Mouse (Mus musculus): Measurements from ENCODE around the gene Fbxo7. TPM values are rescaled to one million over a fixed set of nuclear protein-coding genes. Genes with fewer than 3 reads are reported as not detected.

The Fbxo7 gene
- polyA plus RNA-seq, 1 experiment from 2014 or later = 52.2 TPM

DNA sequence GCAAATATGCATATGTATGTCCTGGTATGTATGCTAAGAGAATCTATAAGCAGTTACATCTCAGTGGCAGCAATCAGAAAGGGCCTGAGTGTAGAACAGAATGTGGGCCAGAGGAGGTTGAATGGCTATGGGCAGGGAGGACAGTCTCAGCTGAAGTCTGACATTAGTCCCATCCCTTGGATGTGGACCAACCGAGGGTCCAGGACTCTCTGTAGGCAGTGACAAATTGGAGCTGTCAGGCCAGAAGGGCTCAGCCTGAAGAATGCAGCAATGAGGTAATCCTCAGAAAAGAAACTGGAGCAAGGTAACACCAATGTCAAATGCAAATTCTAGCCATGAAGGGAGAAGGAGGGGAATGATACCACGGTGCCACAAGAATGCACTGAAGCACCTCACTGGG, 55.5 kb downstream of the Fbxo7 start:
- Histone ChIP-seq H3K27ac (ENCODE audit: low read depth, low read length) (no peak overlapping the region), H3K4me3 (ENCODE audit: low read depth, low read length) (no peak overlapping the region), H3K36me3 (ENCODE audit: control insufficient read depth, insufficient read depth, low read length) (no peaks in the 10 kb centered on the region), H3K4me2 (no peak overlapping the region), H3K27me3 (replicated peaks; ENCODE audit: control insufficient read depth, insufficient read depth, low read length) (0 out of 2 replicates have a peak, but pooled peaks cover 3% of the 10 kb centered on the region), H3K9me3 (ENCODE audit: control insufficient read depth, low read length) (no peaks in the 10 kb centered on the region), H3K9ac (ENCODE audit: low read depth, low read length) (no peak overlapping the region), H3K4me1 (replicated peaks; ENCODE audit: control insufficient read depth, insufficient read depth, low read length) (no peaks in the 10 kb centered on the region)
- DNase-seq (ENCODE audit: low spot score) = no peak
- WGBS = 69% methylated on average over 2 of the region's 2 CpGs
- no peak for ATAC-seq (replicated peaks; ENCODE audit: low FRiP score)

GRCm38 (mm10) chr10:86078761-86079160, 57.0 kb downstream of the Fbxo7 start:
- Histone ChIP-seq H3K27ac (ENCODE audit: low read depth, low read length) (no peak overlapping the region), H3K9ac (ENCODE audit: low read depth, low read length) (no peak overlapping the region), H3K4me3 (ENCODE audit: low read depth, low read length) (no peak overlapping the region), H3K27me3 (replicated peaks; ENCODE audit: control insufficient read depth, insufficient read depth, low read length) (0 out of 2 replicates have a peak, but pooled peaks cover 3% of the 10 kb centered on the region), H3K36me3 (ENCODE audit: control insufficient read depth, insufficient read depth, low read length) (no peaks in the 10 kb centered on the region), H3K4me2 (no peak overlapping the region), H3K9me3 (ENCODE audit: control insufficient read depth, low read length) (no peaks in the 10 kb centered on the region), H3K4me1 (replicated peaks; ENCODE audit: control insufficient read depth, insufficient read depth, low read length) (no peaks in the 10 kb centered on the region)
- no peak for DNase-seq (ENCODE audit: low spot score)
- WGBS = 91% methylated on average over 2 of the region's 2 CpGs
- no peak for ATAC-seq (replicated peaks; ENCODE audit: low FRiP score)

DNA sequence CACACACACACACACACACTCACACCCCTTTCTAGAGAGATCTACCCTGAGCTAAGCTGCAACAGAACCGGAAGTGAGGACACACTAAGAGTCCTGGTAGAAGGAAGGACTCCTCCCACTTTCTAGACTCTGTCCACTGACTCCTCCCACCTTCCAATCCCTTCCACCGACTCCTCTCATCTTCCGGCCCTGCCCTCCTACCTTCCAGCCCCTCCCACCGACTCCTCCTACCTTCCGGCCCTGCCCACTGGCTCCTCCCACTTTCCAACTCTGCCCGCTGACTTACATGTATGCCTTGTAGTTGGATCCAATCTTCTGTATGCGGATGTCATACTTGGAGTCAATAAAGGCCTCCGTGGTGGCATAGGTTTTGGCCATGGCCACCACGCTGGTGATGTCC, 58.1 kb downstream of the Fbxo7 start:
- Histone ChIP-seq H3K4me2 (no peak overlapping the region), H3K4me1 (replicated peaks; ENCODE audit: control insufficient read depth, insufficient read depth, low read length) (no peaks in the 10 kb centered on the region), H3K9ac (ENCODE audit: low read depth, low read length) (no peak overlapping the region), H3K4me3 (ENCODE audit: low read depth, low read length) (no peak overlapping the region), H3K9me3 (ENCODE audit: control insufficient read depth, low read length) (no peaks in the 10 kb centered on the region), H3K36me3 (ENCODE audit: control insufficient read depth, insufficient read depth, low read length) (no peaks in the 10 kb centered on the region), H3K27me3 (replicated peaks; ENCODE audit: control insufficient read depth, insufficient read depth, low read length) (0 out of 2 replicates have a peak, but pooled peaks cover 3% of the 10 kb centered on the region), H3K27ac (ENCODE audit: low read depth, low read length) (no peak overlapping the region)
- ATAC-seq (replicated peaks; ENCODE audit: low FRiP score) (no peak; the same call in 1 of the 2 replicates), DNase-seq (ENCODE audit: low spot score) (no peak)
- 77% methylated on average over 9 of the region's 9 CpGs for WGBS

GRCm38 (mm10) chr10:86091919-86092318, 70.1 kb downstream of the Fbxo7 start:
- H3K4me2 ChIP-seq = no peak overlapping the region
- no peaks in the 10 kb centered on the region; the same call in 1 of the 2 replicates for H3K4me1 ChIP-seq (replicated peaks; ENCODE audit: control insufficient read depth, insufficient read depth, low read length)
- H3K27me3 ChIP-seq (replicated peaks; ENCODE audit: control insufficient read depth, insufficient read depth, low read length) = no peaks in the 10 kb centered on the region
- DNase-seq (ENCODE audit: low spot score) = peak; percentile 37
- H3K27ac ChIP-seq (ENCODE audit: low read depth, low read length) = no peak overlapping the region
- H3K9me3 ChIP-seq (ENCODE audit: control insufficient read depth, low read length) = no peaks in the 10 kb centered on the region
- H3K4me3 ChIP-seq (ENCODE audit: low read depth, low read length) = no peak overlapping the region
- no peak; the same call in 1 of the 2 replicates for ATAC-seq (replicated peaks; ENCODE audit: low FRiP score)
- no peak overlapping the region for H3K9ac ChIP-seq (ENCODE audit: low read depth, low read length)
- no peaks in the 10 kb centered on the region for H3K36me3 ChIP-seq (ENCODE audit: control insufficient read depth, insufficient read depth, low read length)
- 42% methylated on average over 10 of the region's 10 CpGs for WGBS

DNA sequence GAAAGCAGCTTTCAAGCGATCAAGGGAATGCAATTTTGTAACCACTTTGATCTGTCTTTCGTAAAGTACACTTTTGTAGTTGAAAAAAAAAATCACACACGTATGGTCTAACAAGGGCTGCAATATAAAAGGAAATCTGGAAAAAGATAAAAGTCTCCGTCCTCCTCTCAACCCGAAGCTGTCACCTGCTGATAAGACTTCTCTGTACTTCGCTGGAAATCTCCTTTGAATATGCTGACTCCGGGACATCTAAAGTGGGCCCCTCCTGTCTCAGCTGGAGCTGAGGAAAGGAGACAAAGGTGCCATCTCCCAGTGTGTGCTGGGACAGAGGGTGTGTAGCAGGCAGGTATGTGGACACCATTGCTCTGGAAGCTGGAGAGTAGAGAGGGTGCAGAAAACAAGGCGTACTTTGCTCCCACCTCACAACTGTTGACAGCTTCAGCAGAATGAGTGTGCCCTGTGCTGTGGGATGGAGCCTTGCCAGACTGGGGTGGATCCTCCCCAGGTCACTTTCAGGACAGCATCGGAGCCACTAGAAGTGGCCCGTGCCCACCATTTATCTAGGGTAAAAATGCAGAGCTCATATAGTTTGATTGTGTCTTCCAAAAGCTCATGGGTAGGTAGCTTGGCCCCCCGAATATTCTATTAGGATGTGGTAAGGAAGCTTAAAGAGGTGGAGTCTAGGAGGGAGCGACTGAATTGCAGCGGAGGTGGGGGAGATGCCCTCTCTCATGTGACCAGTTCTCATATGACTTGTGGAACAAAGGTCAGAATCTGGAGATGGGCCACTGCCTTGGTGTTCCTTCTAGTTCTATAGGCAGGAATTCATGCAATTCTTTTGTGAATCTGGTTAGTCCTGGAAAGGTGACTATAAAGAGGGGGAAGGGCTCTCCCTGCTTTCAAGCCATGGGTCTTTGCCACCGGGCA, 71.6 kb downstream of the Fbxo7 start:
- Histone ChIP-seq H3K4me1 (replicated peaks; ENCODE audit: control insufficient read depth, insufficient read depth, low read length) (no peaks in the 10 kb centered on the region; the same call in 1 of the 2 replicates), H3K9ac (ENCODE audit: low read depth, low read length) (no peak overlapping the region), H3K27me3 (replicated peaks; ENCODE audit: control insufficient read depth, insufficient read depth, low read length) (no peaks in the 10 kb centered on the region), H3K4me3 (ENCODE audit: low read depth, low read length) (no peak overlapping the region), H3K9me3 (ENCODE audit: control insufficient read depth, low read length) (no peaks in the 10 kb centered on the region), H3K27ac (ENCODE audit: low read depth, low read length) (no peak overlapping the region), H3K36me3 (ENCODE audit: control insufficient read depth, insufficient read depth, low read length) (no peaks in the 10 kb centered on the region), H3K4me2 (no peak overlapping the region)
- 48% methylated on average over 14 of the region's 14 CpGs for WGBS
- DNase-seq (ENCODE audit: low spot score) = no peak
- ATAC-seq (replicated peaks; ENCODE audit: low FRiP score) = no peak

GRCm38 (mm10) chr10:86098363-86098762, 76.6 kb downstream of the Fbxo7 start:
- H3K9ac ChIP-seq (ENCODE audit: low read depth, low read length) = no peak overlapping the region
- no peak overlapping the region for H3K27ac ChIP-seq (ENCODE audit: low read depth, low read length)
- no peak overlapping the region for H3K4me2 ChIP-seq
- 83% methylated on average over 6 of the region's 6 CpGs for WGBS
- no peaks in the 10 kb centered on the region; the same call in 1 of the 2 replicates for H3K4me1 ChIP-seq (replicated peaks; ENCODE audit: control insufficient read depth, insufficient read depth, low read length)
- DNase-seq (ENCODE audit: low spot score) = no peak
- no peaks in the 10 kb centered on the region for H3K36me3 ChIP-seq (ENCODE audit: control insufficient read depth, insufficient read depth, low read length)
- ATAC-seq (replicated peaks; ENCODE audit: low FRiP score) = no peak
- H3K27me3 ChIP-seq (replicated peaks; ENCODE audit: control insufficient read depth, insufficient read depth, low read length) = no peaks in the 10 kb centered on the region
- H3K9me3 ChIP-seq (ENCODE audit: control insufficient read depth, low read length) = peaks cover 4% of the 10 kb centered on the region; the same call in 1 of the 2 replicates
- no peak overlapping the region for H3K4me3 ChIP-seq (ENCODE audit: low read depth, low read length)

DNA sequence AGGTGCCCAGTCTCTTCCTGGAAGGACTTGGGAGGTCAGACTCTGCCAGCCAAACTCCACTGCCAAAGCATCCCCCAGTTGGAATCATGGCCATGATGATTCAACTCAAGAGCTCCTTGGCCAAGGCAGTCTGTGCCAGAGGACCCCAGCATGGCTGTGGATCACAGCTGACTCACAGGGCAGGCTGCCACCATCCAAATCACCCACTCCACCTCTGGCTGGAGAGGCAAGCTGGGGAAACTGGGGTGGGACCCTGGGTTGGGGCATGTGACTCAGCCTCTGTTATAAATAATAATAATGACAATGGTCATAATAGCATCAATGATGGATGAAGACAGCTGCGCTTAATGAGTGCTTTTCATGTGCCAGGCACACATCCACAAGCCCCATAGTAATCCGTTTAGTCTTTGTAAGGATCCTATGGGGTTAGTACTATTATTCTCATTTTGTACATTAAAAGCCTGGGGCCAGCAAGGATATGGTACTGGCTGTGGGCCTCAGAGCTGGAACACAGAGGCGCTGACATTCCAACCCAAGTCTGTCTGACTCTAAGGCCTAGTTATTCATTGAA, 78.6 kb downstream of the Fbxo7 start:
- 79% methylated on average over 3 of the region's 3 CpGs for WGBS
- Histone ChIP-seq H3K9ac (ENCODE audit: low read depth, low read length) (no peak overlapping the region), H3K9me3 (ENCODE audit: control insufficient read depth, low read length) (peaks cover 4% of the 10 kb centered on the region; the same call in 1 of the 2 replicates), H3K4me1 (replicated peaks; ENCODE audit: control insufficient read depth, insufficient read depth, low read length) (no peaks in the 10 kb centered on the region), H3K27ac (ENCODE audit: low read depth, low read length) (no peak overlapping the region), H3K27me3 (replicated peaks; ENCODE audit: control insufficient read depth, insufficient read depth, low read length) (no peaks in the 10 kb centered on the region), H3K4me3 (ENCODE audit: low read depth, low read length) (no peak overlapping the region), H3K4me2 (no peak overlapping the region), H3K36me3 (ENCODE audit: control insufficient read depth, insufficient read depth, low read length) (no peaks in the 10 kb centered on the region)
- DNase-seq (ENCODE audit: low spot score) (no peak), ATAC-seq (replicated peaks; ENCODE audit: low FRiP score) (no peak)

Measured in liver, embryonic 11.5 days (tissue).